Comparison of ENCODE assay signal across 16 mouse cellular contexts in the genomic region with DNA sequence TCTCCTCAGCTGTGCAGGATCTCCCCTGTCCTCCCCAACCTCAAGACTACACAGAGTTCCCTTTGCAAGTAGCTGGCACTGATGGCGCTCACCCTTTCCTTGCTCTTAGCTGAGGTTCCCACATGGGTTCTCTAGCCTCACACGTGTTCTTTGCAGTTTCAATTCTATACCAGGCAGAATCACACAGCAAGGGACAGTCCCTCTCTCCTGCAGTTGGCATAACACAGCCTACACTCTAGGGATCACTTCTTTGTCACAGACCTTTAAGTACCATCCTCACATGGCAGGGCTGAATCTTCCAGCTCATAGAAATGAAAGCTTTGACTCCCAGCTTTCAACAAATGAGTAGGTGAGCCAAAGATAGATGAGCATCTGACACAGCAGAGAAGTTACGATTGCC.
"Had no signal": no experiment of that assay in that cellular context is flagged by ENCODE, and none has a peak within 500 bp of the region (broad histone marks: within the 10 kb centered on the region; RNA-seq: fewer than 3 reads in every experiment).

No protein-coding gene starts in this region.

- ATAC-seq: liver, postnatal 0 days had no signal

- H3K4me2 ChIP-seq: kidney, embryonic 15.5 days; limb, embryonic 12.5 days; liver, embryonic 13.5 days; lung, embryonic 15.5 days; midbrain, embryonic 12.5 days; neural tube, embryonic 12.5 days; stomach, embryonic 15.5 days had no signal

- H3K9ac ChIP-seq: kidney, embryonic 15.5 days; limb, embryonic 12.5 days; liver, embryonic 13.5 days; liver, postnatal 0 days; lung, embryonic 15.5 days; midbrain, embryonic 12.5 days; neural tube, embryonic 12.5 days; stomach, embryonic 15.5 days had no signal

- H3K4me3 ChIP-seq: kidney, embryonic 15.5 days; left cerebral cortex, adult 2 months; limb, embryonic 12.5 days; liver, embryonic 13.5 days; lung, embryonic 15.5 days; midbrain, embryonic 12.5 days; myocyte; neural tube, embryonic 12.5 days; stomach, embryonic 15.5 days had no signal

- H3K36me3 ChIP-seq: kidney, embryonic 15.5 days; limb, embryonic 12.5 days; liver, embryonic 13.5 days; lung, embryonic 15.5 days; midbrain, embryonic 12.5 days; neural tube, embryonic 12.5 days; stomach, embryonic 15.5 days had no signal

- H3K27me3 ChIP-seq: kidney, embryonic 15.5 days; limb, embryonic 12.5 days; liver, embryonic 13.5 days; lung, embryonic 15.5 days; midbrain, embryonic 12.5 days; neural tube, embryonic 12.5 days; stomach, embryonic 15.5 days had no signal

- DNase-seq: kidney, adult 2 months; kidney, postnatal 14 days; liver; liver, embryonic 13.5 days; liver, postnatal 0 days; retina, postnatal 1 day; right cerebral cortex, postnatal 25 days; thymus, postnatal 36 days had no signal

- H3K27ac ChIP-seq: kidney, embryonic 15.5 days; left cerebral cortex, adult 2 months; limb, embryonic 12.5 days; liver, embryonic 13.5 days; lung, embryonic 15.5 days; midbrain, embryonic 12.5 days; neural tube, embryonic 12.5 days; stomach, embryonic 15.5 days had no signal

- H3K4me1 ChIP-seq: kidney, embryonic 15.5 days; limb, embryonic 12.5 days; liver, embryonic 13.5 days; lung, embryonic 15.5 days; midbrain, embryonic 12.5 days; neural tube, embryonic 12.5 days; stomach, embryonic 15.5 days had no signal

- H3K9me3 ChIP-seq: kidney, embryonic 15.5 days; limb, embryonic 12.5 days; liver, embryonic 13.5 days; lung, embryonic 15.5 days; midbrain, embryonic 12.5 days; neural tube, embryonic 12.5 days; stomach, embryonic 15.5 days had no signal
